Mouse (Mus musculus) monocyte, adult 2 months (primary cell): ENCODE measurements around the gene Ankmy1.

Experiments
- DNase-seq, 2 experiments: peaks; one replicate each; pipeline ENCODE4 v3.0.0; 2022; ENCODE audit warnings: low spot score in 2 of 2, low read depth in 1 of 2

Gene Ankmy1

GRCm38 (mm10) chr1:92875360-92876111 is 27.2 kb downstream of the Ankmy1 start:
- DNase-seq = no peak

- no peak for DNase-seq
Measured at GRCm38 (mm10) chr1:92874011-92874410, 28.7 kb downstream of the Ankmy1 start.

GRCm38 (mm10) chr1:92872666-92873065 is 30.0 kb downstream of the Ankmy1 start:
- no peak for DNase-seq

- DNase-seq = no peak
Measured at GRCm38 (mm10) chr1:92869985-92870384, 32.7 kb downstream of the Ankmy1 start.

DNA sequence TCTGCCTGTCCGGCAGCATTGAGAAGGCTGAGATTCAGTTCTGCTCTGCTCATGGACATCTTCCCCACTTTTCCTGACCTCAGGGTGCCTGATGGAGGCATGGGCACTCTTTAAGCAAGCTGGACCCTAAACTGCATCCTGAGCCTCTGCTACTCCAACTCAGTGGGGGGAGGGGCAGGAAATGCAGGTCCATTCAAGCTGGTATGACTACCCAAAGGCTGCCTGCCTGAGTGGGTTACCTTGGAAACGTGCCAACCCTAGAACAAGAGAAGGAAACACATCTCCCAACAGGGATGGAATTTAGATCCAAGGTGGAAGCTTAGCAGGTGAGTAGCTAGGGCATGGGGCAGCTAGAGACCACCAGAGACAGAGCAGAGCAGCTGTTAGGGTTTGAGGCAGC is 36.5 kb downstream of the Ankmy1 start:
- no peak for DNase-seq

DNA sequence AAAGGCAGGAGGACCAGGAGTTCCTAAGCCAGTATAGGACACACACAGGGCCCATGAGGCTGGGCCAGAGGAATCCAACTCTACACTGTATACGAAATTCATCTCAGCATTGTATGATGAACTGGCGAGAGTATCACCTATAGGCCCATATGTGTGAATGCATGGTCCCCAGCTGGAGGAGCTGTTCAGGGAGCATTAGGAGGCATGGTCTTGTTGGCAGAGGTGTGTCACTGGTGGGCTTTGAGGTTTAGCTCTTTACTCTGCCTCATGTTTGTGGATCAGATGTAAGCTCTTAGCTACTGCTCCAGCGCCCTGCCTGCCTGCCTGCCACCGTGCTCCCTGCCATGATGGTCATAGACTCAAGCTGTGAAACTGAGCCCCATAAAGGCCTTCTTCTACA is 39.4 kb downstream of the Ankmy1 start:
- no peak for DNase-seq

DNA sequence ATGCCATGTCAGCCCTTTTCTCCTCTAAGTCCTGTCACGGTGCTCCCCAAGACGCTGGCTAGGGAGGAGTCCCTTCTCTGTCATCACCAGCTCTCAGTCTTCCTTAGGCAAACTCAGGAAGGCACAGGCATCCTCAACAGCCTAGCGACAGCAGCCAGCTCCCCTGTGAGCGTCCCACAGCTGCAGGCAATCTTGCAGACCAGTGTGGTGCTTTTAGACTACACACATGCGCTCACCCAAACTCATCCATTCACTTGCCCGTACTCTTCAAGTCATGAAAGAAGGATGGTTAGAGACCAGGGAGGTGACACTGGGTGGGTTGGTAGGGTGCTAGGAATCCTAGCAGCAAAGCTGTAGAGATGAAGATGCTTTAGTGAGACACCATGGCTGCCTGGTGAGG is 41.2 kb downstream of the Ankmy1 start:
- DNase-seq = no peak

- DNase-seq = no peak
Measured at GRCm38 (mm10) chr1:92852450-92852849, 50.3 kb downstream of the Ankmy1 start.

- DNase-seq = no peak
Measured at GRCm38 (mm10) chr1:92849938-92850574, 52.6 kb downstream of the Ankmy1 start.

GRCm38 (mm10) chr1:92849491-92849890 is 53.2 kb downstream of the Ankmy1 start:
- no peak for DNase-seq

DNA sequence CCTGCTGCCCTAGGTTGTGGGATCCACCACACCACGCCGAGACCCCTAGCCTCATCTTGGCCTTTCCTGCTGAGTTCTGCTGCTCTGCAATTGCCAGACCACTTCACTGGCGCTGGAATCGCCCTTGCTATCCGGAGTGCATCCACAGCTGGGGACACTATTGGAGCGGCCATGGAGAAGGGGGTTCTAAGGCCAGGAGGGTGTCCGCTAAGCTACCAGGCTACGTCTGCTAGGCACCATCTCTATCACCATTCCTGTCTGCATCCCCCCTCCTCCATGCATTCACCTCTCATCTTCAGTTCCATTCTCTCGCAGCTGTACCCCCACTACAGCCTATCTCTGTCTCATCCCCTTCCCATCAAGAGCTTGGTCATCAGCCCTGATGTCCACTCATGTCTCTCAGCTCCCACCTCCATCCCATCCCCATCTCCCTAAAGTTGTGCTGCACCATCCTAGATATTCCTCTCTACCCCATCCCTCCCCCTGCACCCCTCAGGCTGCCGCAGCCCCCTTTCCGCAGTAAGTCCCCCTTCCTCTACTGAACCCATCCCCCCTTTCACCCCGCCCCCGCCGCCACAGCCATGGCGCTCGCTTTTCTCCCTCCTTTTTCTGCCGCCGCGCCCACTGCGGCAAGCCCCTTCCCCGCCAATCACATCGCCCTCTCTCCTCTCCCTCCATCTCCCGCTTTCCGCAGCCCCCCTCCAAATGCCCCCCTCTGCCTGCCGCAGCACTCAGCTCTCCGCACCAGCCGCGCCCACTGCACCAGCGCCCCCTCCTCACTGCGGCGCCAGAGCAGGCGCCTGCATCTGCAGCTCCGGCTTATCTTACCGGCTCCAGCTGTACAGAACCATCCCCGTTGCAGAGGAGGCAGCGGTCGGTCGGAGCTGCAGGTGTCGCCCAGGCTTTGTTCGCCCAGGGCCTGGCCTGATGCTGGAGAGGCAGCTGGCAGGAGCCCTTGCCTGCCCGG is 54.5 kb downstream of the Ankmy1 start:
- no peak for DNase-seq

GRCm38 (mm10) chr1:92845889-92846288 is 56.8 kb downstream of the Ankmy1 start:
- DNase-seq = no peak

DNA sequence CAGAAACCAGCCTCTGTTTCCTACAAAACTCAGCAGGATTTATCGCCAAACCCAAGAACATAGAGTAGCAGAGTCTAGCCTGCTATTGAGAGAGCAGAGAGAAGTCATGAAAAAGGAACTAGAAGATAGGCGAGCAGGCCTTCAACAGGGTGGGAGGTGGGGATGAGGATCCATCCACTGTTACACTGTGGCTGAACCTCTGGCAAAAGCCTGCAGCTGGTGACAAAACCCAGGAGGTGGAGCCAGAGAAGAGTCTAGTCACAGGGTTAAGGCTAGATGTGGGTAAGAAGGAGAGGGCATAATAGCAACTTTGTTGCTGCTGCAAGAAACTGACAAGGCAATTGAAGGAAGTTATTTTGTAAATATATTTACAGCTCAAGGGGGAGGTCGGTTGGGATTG is 61.3 kb downstream of the Ankmy1 start:
- no peak for DNase-seq

- DNase-seq = no peak
Measured at GRCm38 (mm10) chr1:92840231-92840890, 62.3 kb downstream of the Ankmy1 start.

GRCm38 (mm10) chr1:92839211-92839610 is 63.5 kb downstream of the Ankmy1 start:
- DNase-seq = no peak

DNA sequence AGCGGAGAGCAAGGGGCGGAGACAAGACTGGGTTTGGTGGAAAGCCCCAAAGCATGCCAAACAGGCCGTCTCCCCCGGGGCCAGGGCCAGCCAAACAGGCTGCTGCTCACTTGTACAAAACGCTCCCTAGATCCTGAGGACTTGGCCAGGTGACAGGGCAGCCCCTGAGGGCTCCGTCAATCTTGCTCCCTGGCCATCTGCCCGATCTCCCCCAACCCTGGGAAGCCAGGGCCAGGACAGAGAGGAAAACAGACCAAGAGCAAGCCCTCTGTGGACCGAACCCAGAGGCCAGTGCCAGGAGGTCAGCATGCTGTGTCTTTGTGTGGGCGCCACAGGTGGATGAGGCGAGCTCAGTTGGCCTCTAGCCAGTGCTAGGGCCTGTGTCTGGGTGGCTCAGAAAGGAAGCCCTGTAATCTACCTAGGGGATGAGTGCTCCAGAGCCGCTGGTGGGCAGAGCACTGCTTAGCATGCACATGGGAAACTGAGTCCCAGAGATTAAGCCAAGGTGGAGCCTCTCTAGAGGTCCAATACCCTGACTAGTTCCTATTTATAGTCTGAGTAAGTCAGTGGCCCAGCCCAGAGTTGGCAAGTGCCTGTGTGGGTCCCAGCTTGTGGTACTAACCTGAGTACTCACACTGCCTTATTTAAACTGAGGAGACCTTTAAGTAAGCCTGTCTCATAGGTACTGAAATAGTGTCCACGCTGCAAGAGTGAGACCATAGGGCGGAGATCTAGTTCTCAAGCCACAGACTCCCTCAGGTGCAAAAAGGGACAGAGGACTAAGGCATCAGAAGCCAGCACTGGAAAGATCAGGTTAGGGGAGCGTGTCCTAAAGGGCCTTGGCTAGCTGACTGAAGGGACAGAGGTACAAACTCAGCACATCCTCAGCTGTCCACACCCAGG is 64.5 kb downstream of the Ankmy1 start:
- no peak for DNase-seq

- peak in 1 of 2 experiments; percentile 32 for DNase-seq
Measured at GRCm38 (mm10) chr1:92833987-92834706, 68.6 kb downstream of the Ankmy1 start.

DNA sequence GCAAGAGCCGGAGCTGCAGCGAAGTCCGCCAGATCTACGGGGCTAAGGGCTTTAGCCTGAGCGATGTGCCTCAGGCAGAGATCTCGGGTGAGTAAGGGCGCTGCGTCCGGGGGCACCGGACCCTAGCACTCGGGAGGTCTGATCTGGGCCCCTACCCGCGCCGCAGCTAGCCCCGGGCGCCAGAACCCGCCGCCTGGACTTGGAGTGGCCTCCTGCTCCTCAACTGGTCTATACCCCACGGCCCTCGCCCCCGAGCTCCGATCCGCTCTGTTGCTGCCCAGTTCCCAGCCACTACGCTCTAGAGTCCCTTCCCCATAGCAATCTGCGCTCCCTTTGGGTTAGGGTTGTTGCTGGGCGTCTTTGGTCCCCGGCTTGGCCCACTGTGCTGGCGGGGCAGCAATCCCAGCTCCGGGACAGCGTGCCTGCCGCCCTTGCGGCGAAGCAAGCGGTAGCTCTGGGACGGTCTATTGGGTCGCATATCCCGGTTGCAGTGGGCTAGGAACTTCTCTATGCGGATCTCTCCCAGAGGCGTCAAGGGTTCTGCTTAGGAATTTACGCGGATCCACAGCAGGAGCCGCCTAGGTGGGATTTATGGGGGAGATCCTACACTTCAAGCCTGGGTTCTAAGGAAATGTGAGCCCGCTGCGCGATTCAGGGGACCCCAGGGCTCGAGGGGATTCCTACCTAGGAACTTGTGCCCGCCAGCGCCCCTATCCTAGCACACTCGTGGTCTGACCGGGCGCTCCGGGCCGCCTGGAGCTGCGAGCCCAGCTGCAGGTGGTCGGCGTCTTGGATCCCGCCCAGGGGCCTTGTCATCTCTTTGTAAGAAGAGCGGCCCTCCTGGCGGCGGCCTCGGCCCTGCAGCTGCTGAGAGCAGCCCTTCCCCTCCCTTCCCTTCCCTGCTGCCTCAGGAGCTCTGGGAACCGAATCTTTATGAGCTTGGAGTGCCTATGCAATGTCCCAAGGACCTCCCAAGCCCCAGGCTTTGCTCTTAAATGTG is 70.4 kb downstream of the Ankmy1 start:
- DNase-seq = no peak
